Mouse (Mus musculus): Measurements from ENCODE around the gene Fli1.

DNA sequence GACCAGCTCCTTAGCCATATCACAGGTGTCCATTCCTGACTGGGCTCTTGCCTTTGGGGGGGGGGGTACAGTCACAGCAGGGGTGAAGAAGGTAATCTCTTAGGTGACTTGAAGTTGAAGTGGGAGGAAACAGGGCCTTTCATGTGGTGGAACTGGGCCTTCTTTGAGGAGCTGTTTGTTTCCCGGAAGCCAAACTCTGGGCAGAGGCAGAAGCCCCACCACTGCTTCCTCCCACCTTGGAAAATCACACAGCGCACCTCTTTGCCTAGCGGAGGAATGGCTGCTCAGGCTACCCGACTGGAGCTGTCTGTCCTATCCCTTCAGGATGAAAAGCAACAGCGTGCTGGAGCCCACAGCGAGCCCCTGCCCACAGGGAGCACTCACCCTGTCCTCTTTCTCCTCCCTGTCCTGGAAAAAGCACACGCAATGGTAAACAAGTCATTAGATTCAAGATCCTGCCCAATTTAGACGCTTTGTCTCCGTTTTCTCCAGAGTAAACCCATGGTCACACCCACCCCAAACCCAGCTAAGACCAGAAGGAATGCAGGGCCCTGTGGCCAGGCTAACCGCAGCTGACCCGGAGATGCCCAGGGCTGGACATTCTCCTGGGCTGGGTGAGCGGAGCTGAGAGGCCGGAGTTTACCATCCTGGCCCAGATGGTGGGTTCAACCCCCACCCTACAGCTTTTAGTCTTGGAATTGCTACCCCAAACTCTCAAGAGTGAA, 24.1 kb downstream of the Fli1 start:
- TF ChIP-seq CTCF (IDR thresholded peaks at IDR 0.05; ENCODE audit: low read depth) (no peak), EP300 (IDR thresholded peaks at IDR 0.05; ENCODE audit: low read depth) (no peak)
